Mouse (Mus musculus): ENCODE measurements around the gene Ankrd9. TPM values are rescaled to one million over a fixed set of nuclear protein-coding genes. Genes with fewer than 3 reads are reported as not detected.

Ankrd9 gene
- polyA plus RNA-seq, 1 experiment from 2014 or later: 12.1 TPM

DNA sequence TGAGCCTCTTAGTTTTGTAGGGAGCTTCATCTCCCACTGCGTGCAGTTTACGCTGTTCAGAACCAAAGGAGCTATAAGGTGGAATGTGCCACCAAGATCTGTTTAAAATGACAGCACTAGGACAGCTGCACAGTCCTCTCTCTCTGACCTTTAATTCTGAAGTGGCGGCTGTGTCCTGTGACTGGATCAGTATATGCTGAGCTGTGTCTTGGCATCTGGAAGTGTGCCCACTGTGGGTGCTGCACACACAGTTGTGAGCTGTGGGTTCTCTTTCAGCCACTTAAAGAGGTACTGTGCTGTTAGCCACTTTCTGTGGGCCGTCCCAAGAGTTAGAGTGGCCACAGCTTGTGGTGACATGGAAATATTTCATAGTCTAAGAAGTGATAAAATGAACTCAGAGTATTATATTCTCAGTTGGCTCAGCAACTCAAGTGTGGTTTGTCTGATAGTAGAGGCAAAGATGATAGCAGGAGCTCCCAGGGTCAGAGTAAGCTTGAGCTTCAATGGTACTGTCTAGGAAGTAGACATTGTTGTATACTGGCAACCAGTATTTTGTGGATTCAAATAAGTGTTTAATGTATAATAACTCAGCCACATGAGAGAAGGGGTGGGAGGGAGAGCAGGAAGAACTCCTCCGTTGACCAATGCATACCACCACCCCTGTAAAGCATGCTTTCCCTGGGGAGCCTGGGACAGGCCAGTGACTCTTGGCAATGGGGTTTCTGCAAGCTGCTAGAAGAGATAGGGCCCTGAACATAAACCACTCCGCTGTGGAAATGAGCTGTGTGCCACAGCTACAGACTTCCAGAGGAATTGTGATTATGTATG lies 30.5 kb downstream of the Ankrd9 start:
- H3K4me1 ChIP-seq (ENCODE audit: control insufficient read depth, insufficient read depth, low read length): no peaks in the 10 kb centered on the region
- no peaks in the 10 kb centered on the region for H3K27me3 ChIP-seq (ENCODE audit: control insufficient read depth, insufficient read depth, low read length)
- no peak overlapping the region for H3K4me3 ChIP-seq (ENCODE audit: low read depth, low read length)
- no peak overlapping the region for H3K4me2 ChIP-seq (ENCODE audit: low read depth)
- WGBS: 91% methylated on average over 6 of the region's 6 CpGs
- no peak overlapping the region for H3K9ac ChIP-seq (ENCODE audit: low read length)
- ATAC-seq (ENCODE audit: insufficient read depth, low FRiP score, low TSS enrichment): no peak
- no peaks in the 10 kb centered on the region; the same call in 1 of the 2 replicates for H3K36me3 ChIP-seq (ENCODE audit: control insufficient read depth, insufficient read depth, low read length)
- no peak overlapping the region for H3K27ac ChIP-seq (ENCODE audit: low read depth, low read length)
- no peaks in the 10 kb centered on the region for H3K9me3 ChIP-seq (ENCODE audit: control insufficient read depth, low read length)
- DNase-seq (ENCODE audit: low spot score): no peak

- Histone ChIP-seq H3K27me3 (ENCODE audit: control insufficient read depth, insufficient read depth, low read length) (no peaks in the 10 kb centered on the region), H3K4me3 (ENCODE audit: low read depth, low read length) (no peak overlapping the region), H3K4me2 (ENCODE audit: low read depth) (no peak overlapping the region), H3K36me3 (ENCODE audit: control insufficient read depth, insufficient read depth, low read length) (no peaks in the 10 kb centered on the region; the same call in 1 of the 2 replicates), H3K9ac (ENCODE audit: low read length) (no peak overlapping the region), H3K27ac (ENCODE audit: low read depth, low read length) (no peak overlapping the region), H3K4me1 (ENCODE audit: control insufficient read depth, insufficient read depth, low read length) (no peaks in the 10 kb centered on the region), H3K9me3 (ENCODE audit: control insufficient read depth, low read length) (no peaks in the 10 kb centered on the region)
- DNase-seq (ENCODE audit: low spot score): no peak
- no peak for ATAC-seq (ENCODE audit: insufficient read depth, low FRiP score, low TSS enrichment)
- 88% methylated on average over 7 of the region's 7 CpGs for WGBS
Measured at GRCm38 (mm10) chr12:110946216-110946615, 32.6 kb downstream of the Ankrd9 start.

DNA sequence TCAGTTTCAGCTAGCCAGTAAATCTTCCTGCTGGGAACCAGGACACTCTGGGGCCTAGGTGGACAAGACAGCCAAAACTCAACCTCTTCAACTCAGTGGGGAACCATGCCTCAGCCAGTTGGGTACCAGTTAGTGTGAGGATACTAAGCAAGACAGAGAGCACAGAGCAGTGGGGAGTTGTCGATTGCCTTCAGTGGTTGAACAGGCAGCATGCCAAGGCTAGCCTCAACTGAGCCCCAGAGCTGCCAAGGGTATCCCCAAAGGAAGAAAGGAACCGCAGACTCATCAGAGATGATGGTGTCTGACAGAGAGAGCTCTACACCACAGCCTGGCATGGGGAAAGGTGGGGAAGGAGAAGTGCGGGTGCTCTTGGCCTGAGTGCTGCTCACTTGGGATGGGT lies 38.0 kb downstream of the Ankrd9 start:
- WGBS: 91% methylated on average over 3 of the region's 3 CpGs
- H3K36me3 ChIP-seq (ENCODE audit: control insufficient read depth, insufficient read depth, low read length): peaks cover 4% of the 10 kb centered on the region

DNA sequence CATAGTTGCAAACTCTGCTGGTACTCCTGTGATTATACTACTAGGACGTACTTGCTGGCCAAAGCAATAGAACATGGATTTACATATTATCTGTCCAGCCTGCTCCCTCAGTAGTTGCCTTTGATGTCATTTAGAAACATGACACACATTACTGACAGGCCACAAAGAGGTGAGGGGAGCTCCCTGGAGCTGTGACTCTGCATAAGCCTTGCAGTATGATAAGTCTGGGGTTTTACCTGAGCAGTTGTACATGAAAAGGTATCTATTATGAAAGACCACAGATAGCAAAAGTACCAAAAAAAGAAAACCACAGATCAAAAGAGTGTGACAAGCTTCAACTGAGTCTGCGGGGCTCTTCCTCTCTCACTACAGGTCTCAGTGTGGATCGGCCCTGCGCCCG lies 39.5 kb downstream of the Ankrd9 start:
- H3K9ac ChIP-seq (ENCODE audit: low read length): no peak overlapping the region
- H3K36me3 ChIP-seq (ENCODE audit: control insufficient read depth, insufficient read depth, low read length): peaks cover 4% of the 10 kb centered on the region
- H3K9me3 ChIP-seq (ENCODE audit: control insufficient read depth, low read length): no peaks in the 10 kb centered on the region

More for the DNA sequence above, 38.0 kb downstream of the Ankrd9 start:
- Histone ChIP-seq H3K4me2 (ENCODE audit: low read depth) (no peak overlapping the region), H3K27me3 (ENCODE audit: control insufficient read depth, insufficient read depth, low read length) (no peaks in the 10 kb centered on the region), H3K9ac (ENCODE audit: low read length) (no peak overlapping the region), H3K9me3 (ENCODE audit: control insufficient read depth, low read length) (no peaks in the 10 kb centered on the region), H3K4me3 (ENCODE audit: low read depth, low read length) (no peak overlapping the region), H3K4me1 (ENCODE audit: control insufficient read depth, insufficient read depth, low read length) (no peaks in the 10 kb centered on the region), H3K27ac (ENCODE audit: low read depth, low read length) (no peak overlapping the region)
- ATAC-seq (ENCODE audit: insufficient read depth, low FRiP score, low TSS enrichment): no peak
- no peak for DNase-seq (ENCODE audit: low spot score)

DNA sequence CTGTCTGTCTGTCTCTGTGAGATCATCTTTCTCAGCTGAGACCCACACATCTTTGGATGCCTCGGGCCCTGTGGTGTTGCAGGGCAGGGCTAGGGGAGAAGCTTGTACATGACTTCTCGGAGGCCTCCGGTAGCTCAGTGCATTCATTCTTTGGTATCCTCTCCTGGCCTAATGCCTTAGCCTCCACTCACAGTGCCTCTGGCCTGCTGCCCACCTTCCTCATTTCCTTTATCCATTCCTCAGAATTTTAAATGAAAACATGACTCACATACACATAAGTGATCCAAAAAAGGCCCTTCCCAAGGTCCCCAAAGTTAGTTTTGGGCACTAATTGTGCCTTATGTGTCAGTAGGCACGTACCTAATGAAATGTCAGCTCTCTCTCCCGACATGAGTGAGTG lies 41.3 kb downstream of the Ankrd9 start:
- H3K27ac ChIP-seq (ENCODE audit: low read depth, low read length): no peak overlapping the region
- 90% methylated on average over 5 of the region's 5 CpGs for WGBS
- no peak overlapping the region for H3K4me3 ChIP-seq (ENCODE audit: low read depth, low read length)
- ATAC-seq (ENCODE audit: insufficient read depth, low FRiP score, low TSS enrichment): no peak
- DNase-seq (ENCODE audit: low spot score): no peak
- peaks cover 4% of the 10 kb centered on the region for H3K36me3 ChIP-seq (ENCODE audit: control insufficient read depth, insufficient read depth, low read length)
- no peaks in the 10 kb centered on the region for H3K9me3 ChIP-seq (ENCODE audit: control insufficient read depth, low read length)
- no peaks in the 10 kb centered on the region for H3K4me1 ChIP-seq (ENCODE audit: control insufficient read depth, insufficient read depth, low read length)
- no peak overlapping the region for H3K9ac ChIP-seq (ENCODE audit: low read length)
- no peak overlapping the region for H3K4me2 ChIP-seq (ENCODE audit: low read depth)
- no peaks in the 10 kb centered on the region for H3K27me3 ChIP-seq (ENCODE audit: control insufficient read depth, insufficient read depth, low read length)

More for the DNA sequence above, 39.5 kb downstream of the Ankrd9 start:
- H3K27ac ChIP-seq (ENCODE audit: low read depth, low read length): no peak overlapping the region
- no peak overlapping the region for H3K4me2 ChIP-seq (ENCODE audit: low read depth)
- H3K27me3 ChIP-seq (ENCODE audit: control insufficient read depth, insufficient read depth, low read length): no peaks in the 10 kb centered on the region
- ATAC-seq (ENCODE audit: insufficient read depth, low FRiP score, low TSS enrichment) (no peak), DNase-seq (ENCODE audit: low spot score) (no peak)
- no peaks in the 10 kb centered on the region for H3K4me1 ChIP-seq (ENCODE audit: control insufficient read depth, insufficient read depth, low read length)
- 95% methylated on average over 5 of the region's 5 CpGs for WGBS
- H3K4me3 ChIP-seq (ENCODE audit: low read depth, low read length): no peak overlapping the region

- DNase-seq (ENCODE audit: low spot score) (peak; percentile 79), ATAC-seq (ENCODE audit: insufficient read depth, low FRiP score, low TSS enrichment) (no peak)
- no peaks in the 10 kb centered on the region for H3K9me3 ChIP-seq (ENCODE audit: control insufficient read depth, low read length)
- H3K4me1 ChIP-seq (ENCODE audit: control insufficient read depth, insufficient read depth, low read length): no peaks in the 10 kb centered on the region
- H3K27me3 ChIP-seq (ENCODE audit: control insufficient read depth, insufficient read depth, low read length): no peaks in the 10 kb centered on the region
- WGBS: 60% methylated on average over 9 of the region's 9 CpGs
- no peak overlapping the region for H3K27ac ChIP-seq (ENCODE audit: low read depth, low read length)
- H3K4me3 ChIP-seq (ENCODE audit: low read depth, low read length): no peak overlapping the region
- H3K9ac ChIP-seq (ENCODE audit: low read length): no peak overlapping the region
- H3K36me3 ChIP-seq (ENCODE audit: control insufficient read depth, insufficient read depth, low read length): peaks cover 4% of the 10 kb centered on the region
- H3K4me2 ChIP-seq (ENCODE audit: low read depth): no peak overlapping the region
Measured at GRCm38 (mm10) chr12:110935983-110936620, 42.7 kb downstream of the Ankrd9 start.

DNA sequence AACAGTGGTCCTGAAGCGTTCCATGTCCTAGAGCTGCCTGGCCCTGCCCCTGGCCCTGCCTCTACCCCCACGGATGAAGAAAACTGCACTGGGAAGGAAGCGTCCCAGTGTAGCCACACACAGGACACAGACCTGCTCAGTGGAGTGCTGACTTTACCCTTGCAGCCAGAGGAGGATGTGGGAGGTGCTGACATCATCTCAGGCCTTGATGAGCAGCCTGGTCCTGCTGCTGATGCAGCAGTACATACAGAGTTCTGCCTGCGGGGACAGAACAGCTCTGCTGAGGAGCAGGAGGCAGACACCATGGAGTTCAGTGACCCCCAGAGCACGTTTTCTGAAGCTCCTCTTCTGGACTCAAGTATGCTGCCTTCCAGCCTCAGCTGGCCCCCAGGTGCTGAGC lies 46.0 kb downstream of the Ankrd9 start:
- Histone ChIP-seq H3K4me2 (ENCODE audit: low read depth) (no peak overlapping the region), H3K36me3 (ENCODE audit: control insufficient read depth, insufficient read depth, low read length) (no peaks in the 10 kb centered on the region), H3K4me3 (ENCODE audit: low read depth, low read length) (no peak overlapping the region), H3K9ac (ENCODE audit: low read length) (no peak overlapping the region), H3K4me1 (ENCODE audit: control insufficient read depth, insufficient read depth, low read length) (no peaks in the 10 kb centered on the region), H3K27ac (ENCODE audit: low read depth, low read length) (no peak overlapping the region), H3K9me3 (ENCODE audit: control insufficient read depth, low read length) (no peaks in the 10 kb centered on the region), H3K27me3 (ENCODE audit: control insufficient read depth, insufficient read depth, low read length) (no peaks in the 10 kb centered on the region)
- WGBS: 84% methylated on average over 5 of the region's 5 CpGs
- DNase-seq (ENCODE audit: low spot score): no peak
- ATAC-seq (ENCODE audit: insufficient read depth, low FRiP score, low TSS enrichment): no peak
